Mouse (Mus musculus) left cerebral cortex, adult 18-20 months (tissue): ENCODE measurements around the gene Unc13c. TPM values are rescaled to one million over a fixed set of nuclear protein-coding genes. Genes with fewer than 3 reads are reported as not detected.

Source experiments
- DNase-seq, 2 experiments: peaks; one replicate each; pipeline ENCODE4 v3.0.0; 2021 to 2022; ENCODE audit warnings: low spot score in 2 of 2, mixed read lengths in 1 of 2
- total RNA-seq, 2 experiments: library from RNA; stranded (reverse); gene quantifications; 2 replicates each; pipeline ENCODE4 v1.2.3; 2021

Gene Unc13c
- total RNA-seq, 2 experiments from 2014 or later = 21.3 to 26.5 TPM

DNA sequence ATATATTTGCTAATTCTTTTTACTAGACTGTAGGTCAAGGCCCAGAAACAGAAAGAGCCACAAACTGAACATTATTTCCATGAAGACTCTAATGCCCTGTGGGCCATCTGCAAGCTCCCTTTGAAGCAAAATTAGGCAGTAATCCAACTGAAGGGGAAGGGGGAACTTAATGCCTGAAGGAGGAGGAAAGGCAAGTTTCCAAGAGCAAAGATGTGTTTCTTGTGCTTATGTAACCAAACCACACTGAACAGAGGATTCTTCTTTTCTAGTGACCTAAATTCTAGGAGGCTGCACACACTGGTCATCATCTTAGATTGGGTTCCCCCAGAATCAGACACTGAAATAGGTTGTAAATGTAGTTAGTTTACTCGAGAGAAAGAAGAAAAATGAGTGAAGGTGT is 85.6 kb downstream of the Unc13c start:
- DNase-seq = no peak

- DNase-seq = no peak
Measured at GRCm38 (mm10) chr9:73882393-73882919, 86.3 kb downstream of the Unc13c start.

DNA sequence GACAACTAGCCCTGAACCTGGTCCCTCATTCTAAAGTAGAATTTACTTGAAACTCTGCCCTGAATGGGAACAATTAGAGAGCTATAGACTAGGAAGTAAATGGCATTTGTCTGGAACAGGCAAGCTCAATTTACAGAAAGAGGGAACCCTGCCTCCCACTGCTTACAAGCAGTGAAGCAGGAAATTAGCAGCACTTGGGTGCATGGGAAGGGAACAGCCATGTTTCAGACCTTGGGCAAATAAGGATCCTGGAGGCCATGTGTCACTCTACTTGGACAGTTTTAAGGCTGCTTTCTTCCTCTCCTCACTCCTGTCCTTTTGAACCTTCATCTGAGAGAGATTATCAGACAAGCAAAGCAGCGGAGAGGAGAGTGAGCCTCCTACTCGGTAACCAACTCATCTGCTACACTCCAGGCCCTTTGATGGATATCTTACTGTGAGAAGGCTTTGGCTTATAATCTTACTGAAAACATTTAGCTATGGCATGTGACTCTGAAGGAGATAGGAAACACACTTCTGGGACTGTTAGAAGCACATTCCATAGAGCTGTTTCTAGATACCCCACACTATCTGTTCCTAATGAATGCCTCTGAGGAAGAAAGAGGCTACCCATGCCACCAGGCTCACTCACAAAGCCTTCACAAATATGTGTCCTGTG is 101.2 kb downstream of the Unc13c start:
- no peak for DNase-seq

DNA sequence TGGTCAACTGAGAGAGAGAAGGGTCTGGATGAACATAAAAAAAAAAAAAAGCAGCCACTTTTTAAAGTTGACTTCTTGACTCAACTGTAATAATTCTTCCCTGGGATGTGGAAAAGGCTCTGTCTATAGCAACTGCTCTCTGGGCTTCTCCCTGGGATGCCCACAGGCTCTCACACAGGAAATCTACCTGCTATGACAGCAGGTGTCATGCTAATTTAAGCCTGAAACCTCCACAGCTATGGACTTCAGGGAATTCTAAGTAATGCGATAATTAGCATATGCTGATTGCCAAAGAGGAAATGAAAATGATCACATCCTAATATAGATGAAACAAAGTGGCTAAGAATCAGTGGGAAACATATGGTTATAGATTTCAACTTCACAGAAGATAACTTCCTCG is 102.1 kb downstream of the Unc13c start:
- DNase-seq = no peak

DNA sequence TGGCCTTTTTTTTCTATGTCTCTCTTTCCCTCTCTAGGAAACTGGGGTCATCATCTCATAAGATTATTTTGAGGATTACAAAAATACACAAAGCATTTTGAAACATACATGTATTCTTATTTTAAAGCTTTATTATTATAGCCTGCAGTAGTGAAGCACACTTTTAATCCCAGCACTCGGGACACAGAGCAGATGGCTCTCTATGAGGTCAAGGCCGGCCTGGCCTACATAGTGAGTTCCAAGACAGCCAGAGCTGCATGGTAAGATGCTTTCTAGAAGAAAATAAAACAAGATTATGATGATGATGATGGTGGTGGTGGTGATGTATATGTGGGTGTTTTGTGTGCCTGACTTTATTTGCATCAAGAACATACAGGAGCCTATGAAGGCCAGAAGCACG is 109.3 kb downstream of the Unc13c start:
- DNase-seq = no peak

DNA sequence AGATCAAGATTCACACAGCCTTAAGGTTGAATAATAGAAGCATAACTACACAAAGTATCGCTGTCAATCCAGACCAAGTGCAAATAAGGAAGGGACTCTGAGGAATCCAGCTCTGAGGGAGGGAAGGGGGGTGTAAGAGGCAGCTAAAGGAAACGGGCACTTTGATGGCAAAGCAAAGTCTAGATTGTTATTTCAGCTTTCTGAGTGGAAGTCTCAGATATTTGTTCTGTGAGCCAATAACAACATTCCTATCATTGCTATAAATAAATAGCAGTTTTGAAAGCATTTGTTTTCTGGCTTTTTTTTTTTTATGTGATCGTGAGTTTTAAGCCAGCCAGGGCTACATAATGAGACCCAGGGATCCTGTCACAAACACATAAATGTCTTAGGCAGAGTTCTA is 114.5 kb downstream of the Unc13c start:
- no peak for DNase-seq

DNA sequence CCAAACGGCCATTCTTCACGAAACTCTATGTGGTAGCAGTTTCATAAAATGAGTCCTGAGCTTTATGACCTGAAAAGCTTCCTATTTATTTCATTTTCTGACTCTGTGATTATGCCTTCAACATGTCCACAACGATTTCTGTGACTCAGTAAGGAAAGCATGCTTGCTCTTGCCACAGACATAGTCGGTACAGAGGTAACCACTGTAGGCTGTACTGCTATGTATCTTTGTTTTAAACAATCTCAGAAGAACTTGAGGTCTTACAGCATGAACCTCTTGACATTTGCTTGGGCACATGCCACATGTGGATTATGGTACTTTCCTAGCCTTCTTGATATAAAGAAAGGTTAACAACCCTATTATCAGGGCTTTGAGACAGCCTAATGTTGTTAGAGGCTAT is 162.1 kb downstream of the Unc13c start:
- no peak for DNase-seq

DNA sequence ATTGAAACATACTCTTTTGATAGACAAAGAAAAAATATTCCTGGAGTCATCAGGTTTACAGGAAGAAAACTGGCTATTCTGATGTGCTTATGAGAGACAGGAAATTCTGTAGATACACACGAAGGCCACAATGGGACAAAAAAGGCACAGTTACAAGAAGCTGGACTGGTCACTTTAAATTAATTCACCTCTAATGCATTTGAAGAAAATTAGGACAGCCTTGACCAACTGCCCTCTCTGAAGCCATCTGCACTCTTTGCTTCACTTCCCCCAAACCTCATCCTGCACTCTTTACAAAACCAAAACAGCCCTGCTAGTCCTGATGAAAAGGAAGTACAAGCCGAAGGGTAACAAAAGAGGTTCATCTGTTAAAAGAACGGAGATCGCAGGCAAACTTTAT is 194.2 kb downstream of the Unc13c start:
- no peak for DNase-seq

GRCm38 (mm10) chr9:73755185-73755584 is 213.6 kb downstream of the Unc13c start:
- DNase-seq = no peak

DNA sequence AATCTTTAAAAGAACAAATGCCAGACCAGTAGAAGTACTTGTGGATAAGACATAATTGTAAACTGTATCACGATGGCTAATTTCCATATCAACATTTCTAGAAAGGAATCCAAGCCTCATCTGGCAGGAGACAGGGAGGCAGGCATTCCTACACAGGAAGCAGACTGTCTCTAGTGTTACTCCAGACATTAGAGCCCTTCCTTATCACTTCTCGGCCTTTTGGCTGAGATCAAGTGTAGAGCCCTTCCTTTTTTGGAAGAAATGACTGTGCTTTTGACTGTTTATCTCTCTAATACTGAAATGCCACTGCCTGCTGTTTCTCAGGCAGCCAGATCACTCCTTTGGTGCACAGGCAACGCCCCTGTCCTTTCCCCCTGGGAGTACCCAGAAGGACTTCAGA is 215.3 kb downstream of the Unc13c start:
- no peak for DNase-seq

GRCm38 (mm10) chr9:73751344-73751743 is 217.4 kb downstream of the Unc13c start:
- no peak for DNase-seq

DNA sequence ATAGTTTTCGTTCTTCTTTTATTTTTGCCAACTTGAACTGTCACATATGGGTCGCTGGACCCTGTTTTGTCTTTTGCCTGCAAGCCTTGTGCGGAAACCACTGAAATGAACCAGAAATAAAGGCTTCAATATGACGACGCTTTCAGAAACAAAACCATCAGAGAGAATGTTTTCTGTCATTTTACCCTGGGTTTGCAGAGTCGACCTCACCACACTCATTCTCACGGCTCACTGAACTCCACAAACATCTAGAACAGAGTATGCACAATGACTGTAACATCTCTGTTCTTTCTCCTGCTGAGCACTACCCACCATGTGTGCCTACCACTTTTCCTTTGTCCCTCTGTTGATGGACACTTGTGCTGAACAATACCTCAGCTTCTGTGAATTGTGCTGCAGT is 234.3 kb downstream of the Unc13c start:
- no peak for DNase-seq

DNA sequence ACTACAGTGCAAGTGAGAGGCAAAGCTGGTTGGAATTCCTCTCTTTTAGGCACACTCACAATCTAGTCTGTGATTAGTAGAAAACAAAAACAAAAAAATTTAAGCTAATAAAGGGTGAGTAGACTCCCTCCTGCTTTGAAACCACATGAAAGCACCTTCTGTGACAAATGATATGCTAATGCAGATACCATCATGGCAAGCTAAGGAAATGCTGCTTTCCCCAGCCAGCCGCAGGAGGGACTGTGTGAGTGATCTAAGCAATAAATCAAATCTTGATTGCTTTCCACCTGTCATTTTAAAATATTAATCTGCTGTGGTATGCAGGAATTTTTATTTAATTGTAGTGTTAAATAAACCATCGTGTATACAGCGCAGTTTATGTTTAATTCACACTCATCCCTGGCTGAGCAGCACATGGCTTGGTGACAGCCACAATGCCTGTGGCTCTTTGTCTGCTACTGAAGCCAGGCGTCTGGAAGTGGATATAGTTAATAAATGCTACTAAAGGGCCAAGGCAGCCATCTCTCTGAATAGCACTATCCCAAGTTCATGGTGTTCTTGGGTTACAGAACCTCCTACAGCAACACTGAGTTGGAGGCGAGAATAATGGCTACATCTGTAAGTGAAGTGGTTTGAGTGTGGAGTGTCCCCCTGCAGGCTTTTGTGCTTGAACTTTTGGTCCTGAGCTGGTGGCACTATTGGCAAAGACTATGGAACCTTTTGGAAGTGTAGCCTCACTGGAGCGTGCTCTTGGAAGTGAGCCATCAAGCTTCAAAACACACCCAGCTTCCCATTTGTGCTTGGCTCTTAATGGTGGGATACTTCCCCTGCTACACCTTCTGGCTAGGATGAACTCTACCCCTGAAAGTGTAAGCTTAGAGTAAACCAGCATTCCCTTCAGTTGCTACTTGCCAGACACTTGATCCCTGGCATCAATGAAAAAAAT is 242.8 kb downstream of the Unc13c start:
- no peak for DNase-seq

GRCm38 (mm10) chr9:73724776-73725175 is 244.0 kb downstream of the Unc13c start:
- no peak for DNase-seq

DNA sequence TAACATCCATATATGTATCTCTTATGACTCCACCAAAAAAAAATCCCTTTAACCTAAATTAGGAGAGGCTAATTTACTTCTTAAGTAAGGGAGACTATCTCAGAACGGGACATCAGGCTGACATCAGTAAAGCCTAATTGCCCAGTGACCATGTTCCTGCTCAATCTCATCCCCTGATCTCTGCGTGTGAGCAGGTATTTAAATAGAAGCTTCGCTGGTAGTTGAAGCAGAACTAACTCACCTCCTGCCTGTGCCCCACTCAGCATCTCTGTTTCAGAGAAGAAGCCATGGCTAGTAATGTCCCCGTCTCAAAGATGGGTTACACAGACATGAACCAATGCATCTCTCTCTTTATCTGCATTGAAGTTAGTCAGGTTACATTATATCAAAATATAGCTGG is 255.3 kb downstream of the Unc13c start:
- DNase-seq = no peak

GRCm38 (mm10) chr9:73697103-73697502 is 271.7 kb downstream of the Unc13c start:
- DNase-seq = no peak

GRCm38 (mm10) chr9:73681580-73681979 is 287.2 kb downstream of the Unc13c start:
- DNase-seq = no peak

DNA sequence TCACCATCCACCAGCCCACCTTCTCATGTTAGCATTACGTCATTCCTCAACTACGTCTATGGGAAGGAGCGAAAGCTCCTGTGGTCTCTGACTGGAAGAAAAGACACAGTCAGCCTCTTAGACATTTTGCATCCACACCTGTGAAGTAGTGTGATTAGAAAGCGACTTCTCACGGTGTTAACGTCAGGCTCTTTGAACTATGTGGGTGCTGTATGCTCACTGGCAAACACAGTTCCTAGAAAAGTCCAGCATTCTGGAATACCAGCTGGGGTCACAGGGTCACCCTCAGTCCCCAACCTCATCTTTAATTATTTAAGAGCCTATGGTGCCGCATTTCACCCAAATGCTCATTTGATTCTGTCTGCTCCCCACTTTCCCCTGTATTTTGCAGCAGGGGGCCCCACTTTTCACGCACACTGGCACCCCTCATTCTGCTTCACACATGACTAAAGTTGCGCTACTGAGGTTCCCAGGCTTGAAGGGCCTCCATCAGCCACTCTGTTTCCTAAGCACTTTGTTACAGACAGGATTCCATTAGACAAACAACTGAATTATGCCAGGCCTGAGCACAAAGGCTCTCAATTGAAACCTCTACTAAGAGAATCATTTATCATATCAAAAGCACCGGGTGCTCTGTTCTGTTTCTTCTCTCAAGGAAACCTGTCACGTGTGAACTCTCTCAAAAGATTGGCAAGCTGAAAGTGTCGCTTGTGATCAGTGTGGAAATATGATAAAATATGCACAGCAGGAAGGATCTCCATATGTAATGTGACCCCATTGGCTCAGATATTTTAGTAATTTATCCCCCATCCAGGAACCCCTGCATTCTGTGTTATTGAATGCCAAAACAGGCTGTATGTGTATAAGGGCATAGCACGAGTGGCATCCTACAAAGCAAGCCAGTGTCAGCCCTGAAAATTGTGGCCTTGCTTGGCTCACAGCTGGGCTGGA is 287.9 kb downstream of the Unc13c start:
- no peak for DNase-seq

- DNase-seq = no peak
Measured at GRCm38 (mm10) chr9:73671656-73672212, 297.0 kb downstream of the Unc13c start.

GRCm38 (mm10) chr9:73670040-73670439 is 298.7 kb downstream of the Unc13c start:
- no peak for DNase-seq

DNA sequence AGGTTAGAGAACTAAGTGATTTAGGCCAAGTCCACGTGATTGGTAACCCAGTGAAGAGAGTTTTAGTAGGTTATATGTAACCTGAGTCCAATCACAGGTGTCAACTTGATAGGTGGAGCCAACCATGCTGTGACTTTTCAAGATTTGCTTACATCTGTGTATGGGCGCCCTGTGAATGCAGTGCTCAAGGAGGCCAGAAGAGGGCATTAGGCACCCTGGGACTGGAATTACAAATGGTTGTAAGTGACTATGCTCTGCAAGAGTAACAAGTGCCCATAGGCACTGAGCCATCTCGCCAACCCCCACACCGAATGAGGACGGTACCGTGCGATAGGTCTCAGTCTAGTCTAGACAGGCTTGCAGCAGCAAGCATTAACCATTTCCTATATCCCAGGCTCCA is 305.9 kb downstream of the Unc13c start:
- no peak for DNase-seq
